Mouse (Mus musculus): Measurements from ENCODE around the gene Tfpi2. TPM values are rescaled to one million over a fixed set of nuclear protein-coding genes. Genes with fewer than 3 reads are reported as not detected.

Tfpi2 gene
- polyA plus RNA-seq, 1 experiment from 2014 or later, result 0.40 TPM

DNA sequence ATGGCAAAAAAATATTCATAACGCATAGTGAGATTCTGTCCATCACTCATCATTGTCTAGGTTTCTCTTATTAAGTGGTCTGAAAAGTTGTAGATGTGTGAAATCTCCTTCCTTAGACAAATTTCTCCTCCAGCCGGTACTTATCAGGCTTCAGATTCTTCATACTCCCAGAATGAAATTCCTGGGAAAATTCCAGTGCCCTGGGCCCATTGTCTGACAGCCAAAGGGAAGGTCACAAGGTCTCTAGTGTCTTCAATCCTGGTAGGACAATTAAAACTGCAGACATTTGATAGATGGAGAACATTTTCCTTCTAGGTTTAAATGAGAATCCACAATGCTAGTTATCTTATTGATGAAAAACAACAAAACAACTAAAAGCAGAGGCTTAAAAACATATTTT lies 53.1 kb downstream of the Tfpi2 start:
- Histone ChIP-seq H3K27ac (ENCODE audit: low read length) (no peak overlapping the region), H3K4me2 (ENCODE audit: low read length) (no peak overlapping the region), H3K4me3 (ENCODE audit: low read depth, low read length) (no peak overlapping the region), H3K9me3 (replicated peaks; ENCODE audit: control insufficient read depth, low read length, poor library complexity, severe bottlenecking) (no peaks in the 10 kb centered on the region), H3K9ac (ENCODE audit: low read depth, low read length) (no peak overlapping the region), H3K36me3 (ENCODE audit: control insufficient read depth, insufficient read depth, low read length) (no peaks in the 10 kb centered on the region), H3K27me3 (ENCODE audit: control insufficient read depth, insufficient read depth, low read depth, low read length) (no peaks in the 10 kb centered on the region), H3K4me1 (ENCODE audit: control insufficient read depth, insufficient read depth, low read length) (no peaks in the 10 kb centered on the region)
- 66% methylated on average over 2 of the region's 2 CpGs for WGBS
- ATAC-seq, result no peak

DNA sequence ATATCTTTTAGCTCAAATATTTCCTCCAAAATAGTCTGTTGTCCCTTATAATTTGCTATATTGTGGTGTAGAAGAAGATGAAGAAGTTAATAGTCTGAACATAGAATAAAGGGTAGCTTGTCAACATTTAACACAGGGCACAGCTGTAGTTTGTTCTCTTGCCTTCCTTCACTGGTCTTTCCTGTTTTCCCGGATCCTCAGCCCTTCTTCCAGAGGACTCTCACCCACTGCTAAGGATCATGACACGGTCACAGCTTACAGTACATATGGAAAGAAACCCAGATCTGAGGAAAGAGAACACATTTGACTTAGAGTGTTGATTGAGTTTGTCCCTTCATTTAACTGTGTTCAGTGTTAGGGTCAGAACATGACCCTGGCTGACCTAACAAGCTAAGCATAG lies 53.7 kb downstream of the Tfpi2 start:
- Histone ChIP-seq H3K9me3 (replicated peaks; ENCODE audit: control insufficient read depth, low read length, poor library complexity, severe bottlenecking) (no peaks in the 10 kb centered on the region), H3K36me3 (ENCODE audit: control insufficient read depth, insufficient read depth, low read length) (no peaks in the 10 kb centered on the region), H3K27me3 (ENCODE audit: control insufficient read depth, insufficient read depth, low read depth, low read length) (no peaks in the 10 kb centered on the region), H3K4me3 (ENCODE audit: low read depth, low read length) (no peak overlapping the region), H3K4me2 (ENCODE audit: low read length) (no peak overlapping the region), H3K4me1 (ENCODE audit: control insufficient read depth, insufficient read depth, low read length) (no peaks in the 10 kb centered on the region), H3K9ac (ENCODE audit: low read depth, low read length) (no peak overlapping the region), H3K27ac (ENCODE audit: low read length) (no peak overlapping the region)
- 83% methylated on average over 2 of the region's 2 CpGs for WGBS
- no peak for ATAC-seq

DNA sequence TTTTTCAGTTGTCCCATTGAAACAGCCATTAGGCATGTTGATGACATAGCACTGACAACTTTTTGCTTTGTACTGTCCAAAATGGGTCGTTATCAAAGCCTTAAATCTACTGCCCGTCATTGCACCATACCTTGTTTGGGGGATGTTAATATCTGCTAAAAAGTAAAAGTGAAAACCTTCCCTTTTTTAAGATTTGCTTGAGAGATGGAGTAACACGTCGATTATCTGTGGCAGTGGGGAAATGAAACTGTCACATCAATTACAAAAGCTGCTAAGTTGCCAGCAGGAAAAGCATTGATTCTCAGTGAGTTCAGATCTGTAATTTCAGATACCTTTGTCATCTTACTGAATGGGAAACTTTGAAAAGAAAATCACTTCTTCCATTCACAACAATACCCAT lies 62.6 kb downstream of the Tfpi2 start:
- H3K27me3 ChIP-seq (ENCODE audit: control insufficient read depth, insufficient read depth, low read depth, low read length), result no peaks in the 10 kb centered on the region
- no peak overlapping the region for H3K9ac ChIP-seq (ENCODE audit: low read depth, low read length)
- H3K27ac ChIP-seq (ENCODE audit: low read length), result no peak overlapping the region
- H3K4me1 ChIP-seq (ENCODE audit: control insufficient read depth, insufficient read depth, low read length), result no peaks in the 10 kb centered on the region
- no peaks in the 10 kb centered on the region for H3K36me3 ChIP-seq (ENCODE audit: control insufficient read depth, insufficient read depth, low read length)
- no peaks in the 10 kb centered on the region for H3K9me3 ChIP-seq (replicated peaks; ENCODE audit: control insufficient read depth, low read length, poor library complexity, severe bottlenecking)
- no peak overlapping the region for H3K4me2 ChIP-seq (ENCODE audit: low read length)
- WGBS, result 74% methylated on average over 4 of the region's 4 CpGs
- H3K4me3 ChIP-seq (ENCODE audit: low read depth, low read length), result no peak overlapping the region
- no peak for ATAC-seq

DNA sequence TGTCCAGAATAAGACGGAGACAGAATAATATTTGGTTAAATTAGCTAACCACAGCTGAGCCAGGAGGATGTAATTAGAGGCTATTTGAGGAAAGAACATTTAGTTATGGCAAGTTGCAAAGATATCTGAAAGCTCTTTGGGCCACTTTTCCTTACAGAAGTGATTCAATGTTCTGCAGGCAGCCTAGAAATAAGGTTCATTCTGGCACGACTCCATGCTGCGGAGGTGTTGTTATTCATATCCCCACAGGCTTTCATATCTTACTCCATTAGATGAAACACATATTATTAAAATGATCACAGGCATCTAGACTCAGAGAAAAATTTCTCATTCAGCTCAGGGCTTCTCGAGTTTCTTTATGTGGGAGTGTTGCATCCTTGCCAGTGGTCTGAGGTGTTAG lies 65.8 kb downstream of the Tfpi2 start:
- 78% methylated on average over 4 of the region's 4 CpGs for WGBS
- no peak for ATAC-seq
- H3K36me3 ChIP-seq (ENCODE audit: control insufficient read depth, insufficient read depth, low read length), result no peaks in the 10 kb centered on the region
- H3K9ac ChIP-seq (ENCODE audit: low read depth, low read length), result no peak overlapping the region
- H3K4me3 ChIP-seq (ENCODE audit: low read depth, low read length), result no peak overlapping the region
- no peak overlapping the region for H3K4me2 ChIP-seq (ENCODE audit: low read length)
- H3K9me3 ChIP-seq (replicated peaks; ENCODE audit: control insufficient read depth, low read length, poor library complexity, severe bottlenecking), result no peaks in the 10 kb centered on the region
- no peaks in the 10 kb centered on the region for H3K27me3 ChIP-seq (ENCODE audit: control insufficient read depth, insufficient read depth, low read depth, low read length)
- H3K27ac ChIP-seq (ENCODE audit: low read length), result no peak overlapping the region
- no peaks in the 10 kb centered on the region for H3K4me1 ChIP-seq (ENCODE audit: control insufficient read depth, insufficient read depth, low read length)

DNA sequence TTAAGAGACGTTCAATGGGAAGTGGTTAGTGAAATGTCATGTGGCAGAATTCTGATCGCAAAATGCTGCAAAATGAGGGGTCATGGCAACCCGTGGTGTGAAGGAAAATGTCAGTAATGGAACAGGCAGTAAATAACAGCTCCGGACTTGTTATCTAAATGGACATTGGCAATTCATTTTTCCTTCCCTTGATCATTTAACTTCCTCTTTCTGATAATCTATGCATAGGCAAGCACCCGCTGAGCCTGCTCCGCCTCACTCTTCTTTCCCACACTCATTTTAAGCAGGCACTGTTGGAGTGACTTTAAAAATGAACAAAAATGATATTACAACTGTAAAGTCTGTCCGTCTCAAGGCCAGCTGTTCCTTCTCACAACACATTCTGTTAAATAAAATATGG lies 72.7 kb downstream of the Tfpi2 start:
- Histone ChIP-seq H3K27ac (ENCODE audit: low read length) (no peak overlapping the region), H3K4me2 (ENCODE audit: low read length) (no peak overlapping the region), H3K27me3 (ENCODE audit: control insufficient read depth, insufficient read depth, low read depth, low read length) (no peaks in the 10 kb centered on the region), H3K9me3 (replicated peaks; ENCODE audit: control insufficient read depth, low read length, poor library complexity, severe bottlenecking) (no peaks in the 10 kb centered on the region), H3K4me1 (ENCODE audit: control insufficient read depth, insufficient read depth, low read length) (no peaks in the 10 kb centered on the region), H3K4me3 (ENCODE audit: low read depth, low read length) (no peak overlapping the region), H3K9ac (ENCODE audit: low read depth, low read length) (no peak overlapping the region), H3K36me3 (ENCODE audit: control insufficient read depth, insufficient read depth, low read length) (no peaks in the 10 kb centered on the region)
- 76% methylated on average over 7 of the region's 7 CpGs for WGBS
- no peak for ATAC-seq

Other genes starting within 250 kb of the Tfpi2 start
- gene Calcr, start 224.2 kb downstream of the Tfpi2 start, polyA plus RNA-seq (2015; fragmentation: Nextera tagmentation; extraction: Ambion mirVana), result 8.9 and 9.6 TPM in 2 replicates
- 0.24 TPM in 1 of 2 replicates, not detected in the other for gene Gngt1, start 4.9 kb upstream of the Tfpi2 start, polyA plus RNA-seq (2015; fragmentation: Nextera tagmentation; extraction: Ambion mirVana)
- gene Gng11, start 15.0 kb upstream of the Tfpi2 start, polyA plus RNA-seq (2015; fragmentation: Nextera tagmentation; extraction: Ambion mirVana), result 21.8 and 22.8 TPM in 2 replicates
- gene Bet1, start 98.1 kb upstream of the Tfpi2 start, polyA plus RNA-seq (2015; fragmentation: Nextera tagmentation; extraction: Ambion mirVana), result 26.5 and 26.9 TPM in 2 replicates